In the genomic region with DNA sequence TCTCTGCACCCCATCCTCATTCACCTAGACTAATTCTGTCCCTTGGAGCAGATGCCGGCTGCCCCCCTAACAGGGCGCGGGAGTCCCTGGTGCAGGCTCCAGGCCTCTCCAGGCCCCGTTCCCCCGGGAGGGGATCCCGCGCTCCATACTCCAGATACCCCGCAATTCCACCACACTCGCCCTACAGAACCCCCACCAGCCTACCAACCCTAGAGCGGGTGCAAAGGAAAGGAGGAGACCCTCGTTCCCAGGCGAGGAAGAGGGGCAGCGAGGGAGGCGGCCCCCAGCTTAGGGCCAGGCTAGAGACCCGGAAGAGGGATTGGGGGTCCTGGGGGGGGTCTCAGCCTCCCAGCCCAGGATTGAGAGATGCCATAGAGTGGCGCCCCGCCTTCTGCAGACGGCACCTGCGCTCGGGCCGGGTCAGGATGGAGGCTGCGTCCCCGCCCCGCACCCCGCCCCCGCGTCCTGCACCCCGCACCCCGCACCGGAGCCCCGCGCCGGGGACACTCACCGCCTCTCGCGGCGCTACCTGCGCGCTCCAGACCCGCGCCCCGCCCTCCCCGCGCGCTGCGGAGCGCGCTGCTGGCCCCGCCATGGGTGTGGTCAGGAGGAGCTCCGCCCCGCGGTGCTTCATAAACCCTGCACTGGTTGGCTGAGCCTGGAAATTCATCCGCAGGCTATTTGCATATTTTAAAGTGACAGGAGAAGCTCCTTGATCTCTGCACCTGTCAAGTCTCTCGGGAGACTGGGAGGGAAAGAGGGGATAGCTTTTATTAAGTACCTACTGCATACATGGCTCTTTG, we compare ENCODE assay signal across 8 mouse cellular contexts. TPM values are rescaled to one million over a fixed set of nuclear protein-coding genes. Genes with fewer than 3 reads are reported as not detected.
DNase-seq lines count a peak whose midpoint lies in the region; ATAC-seq and TF ChIP-seq lines count a peak whose summit lies in the region.

Fcho1 (minus strand) TSS at position 595 of the 803 bp plus-strand sequence.

- H3K9ac ChIP-seq in ES-Bruce4 (ENCODE audit: low read depth, poor library complexity, severe bottlenecking): peak within 1 kb of the TSS; percentile 95
- H3K9ac ChIP-seq in liver, postnatal 0 days (replicated peaks): peak within 1 kb of the TSS; percentile 70
- peak within 1 kb of the TSS; percentile 92 for H3K9ac ChIP-seq in neural tube, embryonic 13.5 days

- TF ChIP-seq EP300 in ES-Bruce4 (IDR thresholded peaks at IDR 0.05; ENCODE audit: insufficient read depth, low read depth, low read length): no peak
- no peak for TF ChIP-seq EP300 in liver, postnatal 0 days (IDR thresholded peaks at IDR 0.05; ENCODE audit: low read depth)

- peaks cover 3% of the 10 kb centered on the region for H3K4me1 ChIP-seq in ES-Bruce4 (ENCODE audit: control insufficient read depth, insufficient read depth, low read length)
- H3K4me1 ChIP-seq in liver, postnatal 0 days (ENCODE audit: insufficient read depth): peaks cover 47% of the 10 kb centered on the region
- H3K4me1 ChIP-seq in neural tube, embryonic 13.5 days (replicated peaks): peaks cover 55% of the 10 kb centered on the region

- H3K4me3 ChIP-seq in ES-Bruce4 (ENCODE audit: low read depth, low read length): peak within 1 kb of the TSS; percentile 71
- peak within 1 kb of the TSS; percentile 62 for H3K4me3 ChIP-seq in liver, postnatal 0 days (ENCODE audit: low read depth, low read length)
- peak within 1 kb of the TSS; percentile 77 for H3K4me3 ChIP-seq in neural tube, embryonic 13.5 days

- peak; percentile 23 for TF ChIP-seq POLR2A in ES-Bruce4 (IDR thresholded peaks at IDR 0.05; ENCODE audit: insufficient read depth, low read length)

- DNase-seq in c-Kit-positive CD71-negative TER-119-negative erythroid progenitor cells, embryonic 14.5 days (ENCODE audit: low read depth): peak; percentile 86
- DNase-seq in fat pad, adult 2 months (ENCODE audit: extremely low read depth, low read depth, low spot score): peak; percentile 51
- peak; percentile 61 to 73 for DNase-seq in heart, postnatal 14 days
- peak; percentile 88 for DNase-seq in layer of hippocampus, adult 11-12 months (ENCODE audit: low spot score)
- peak; percentile 92 for DNase-seq in liver, postnatal 0 days
- peak; percentile 88 for DNase-seq in testis, postnatal 10 days (ENCODE audit: low spot score)

- peak; percentile 82 for ATAC-seq in liver, postnatal 0 days
- ATAC-seq in neural tube, embryonic 13.5 days (ENCODE audit: low read depth): peak; percentile 81

- peak within 1 kb of the TSS; percentile 81 for H3K4me2 ChIP-seq in liver, postnatal 0 days (ENCODE audit: low read depth, low read length)
- peak within 1 kb of the TSS; percentile 79 for H3K4me2 ChIP-seq in neural tube, embryonic 13.5 days

- no peaks in the 10 kb centered on the region for H3K36me3 ChIP-seq in ES-Bruce4 (ENCODE audit: control insufficient read depth, insufficient read depth, low read length, poor library complexity, severe bottlenecking)
- H3K36me3 ChIP-seq in liver, postnatal 0 days (replicated peaks; ENCODE audit: insufficient read depth, low read length): peaks cover 12% of the 10 kb centered on the region; the same call in 1 of the 2 replicates
- H3K36me3 ChIP-seq in neural tube, embryonic 13.5 days: no peaks in the 10 kb centered on the region

- no peaks in the 10 kb centered on the region for H3K27me3 ChIP-seq in ES-Bruce4 (ENCODE audit: control insufficient read depth, insufficient read depth, low read length, poor library complexity, severe bottlenecking)
- H3K27me3 ChIP-seq in liver, postnatal 0 days (ENCODE audit: insufficient read depth, low read length): no peaks in the 10 kb centered on the region
- H3K27me3 ChIP-seq in neural tube, embryonic 13.5 days: peaks cover 3% of the 10 kb centered on the region; the same call in 1 of the 2 replicates

- WGBS in liver, postnatal 0 days (ENCODE audit: insufficient replicate concordance): under 1% methylated on average over 51 of the region's 54 CpGs
- WGBS in neural tube, embryonic 13.5 days: 1% methylated on average over 53 of the region's 54 CpGs

- intact Hi-C loops in heart, postnatal 14 days (cut with DNase I): no loop called here

- no peak for TF ChIP-seq CTCF in ES-Bruce4 (IDR thresholded peaks at IDR 0.05; ENCODE audit: low read depth, low read length)
- TF ChIP-seq CTCF in liver, postnatal 0 days (IDR thresholded peaks at IDR 0.05; ENCODE audit: low read depth): no peak

- no peak within 1 kb of the TSS for H3K27ac ChIP-seq in ES-Bruce4 (ENCODE audit: insufficient read depth, low read length)
- peak within 1 kb of the TSS; percentile 82; the same call in 1 of the 2 replicates for H3K27ac ChIP-seq in liver, postnatal 0 days (ENCODE audit: low read depth)
- H3K27ac ChIP-seq in neural tube, embryonic 13.5 days (replicated peaks): peak within 1 kb of the TSS; percentile 57; the same call in 1 of the 2 replicates

- H3K9me3 ChIP-seq in ES-Bruce4 (replicated peaks; ENCODE audit: control insufficient read depth, insufficient read depth, low read length, poor library complexity, severe bottlenecking): no peaks in the 10 kb centered on the region
- H3K9me3 ChIP-seq in liver, postnatal 0 days (ENCODE audit: low read length): no peaks in the 10 kb centered on the region
- H3K9me3 ChIP-seq in neural tube, embryonic 13.5 days: no peaks in the 10 kb centered on the region

RNA-seq across cellular contexts. Expression of gene Fcho1, which starts in this region (rescaled TPM):
- polyA plus RNA-seq in ES-Bruce4 (2011; ENCODE audit: insufficient read depth, insufficient read length, low read depth, missing spikeins): 8.7 and 8.8 TPM in 2 replicates
- total RNA-seq in heart, postnatal 14 days (2021): 1 to 10 TPM; 1.4 to 5.7 TPM
- polyA plus RNA-seq in liver, postnatal 0 days (2015; fragmentation: Nextera tagmentation; extraction: Ambion mirVana): 15.3 and 16.7 TPM in 2 replicates
- polyA plus RNA-seq in neural tube, embryonic 13.5 days (2015; fragmentation: Nextera tagmentation; extraction: Ambion mirVana): 54.2 and 55.0 TPM in 2 replicates
